Mouse (Mus musculus) lung, embryonic 16.5 days (tissue): ENCODE measurements around the gene Klf1. TPM values are rescaled to one million over a fixed set of nuclear protein-coding genes. Genes with fewer than 3 reads are reported as not detected.

Experiments
- ATAC-seq: fragments of 200-750 bp; cut with Nextera tagmentation; 2 replicates; pipeline ENCODE4 v1.8.0; 2017; ENCODE audit warnings: low read depth, mild to moderate bottlenecking, moderate library complexity
- H3K27ac ChIP-seq: fragments of 300-500 bp; sonication (generic); 2 replicates; pipeline ENCODE4 v1.5.1; 2014; ENCODE audit warnings: mild to moderate bottlenecking, control low read depth, low read length
- H3K27me3 ChIP-seq: fragments of 300-500 bp; sonication (generic); 2 replicates; pipeline ENCODE4 v1.6.1; 2014; ENCODE audit warnings: low read depth, low read length, mixed read lengths; ENCODE audit not compliant: control insufficient read depth, insufficient read depth
- H3K36me3 ChIP-seq: fragments of 300-500 bp; sonication (generic); 2 replicates; pipeline ENCODE4 v1.6.1; 2014; ENCODE audit warnings: low read length; ENCODE audit not compliant: control insufficient read depth, insufficient read depth
- H3K4me1 ChIP-seq: fragments of 300-500 bp; sonication (generic); replicated peaks from 2 replicates; pipeline ENCODE4 v1.6.1; 2014; ENCODE audit warnings: low read length, mixed read lengths; ENCODE audit not compliant: control insufficient read depth, insufficient read depth
- H3K4me2 ChIP-seq: fragments of 300-500 bp; sonication (generic); 2 replicates; pipeline ENCODE4 v1.6.1; 2014; ENCODE audit warnings: low read depth, low read length, control low read depth
- H3K4me3 ChIP-seq: fragments of 300-500 bp; sonication (generic); 2 replicates; pipeline ENCODE4 v1.5.1; 2014; ENCODE audit warnings: mild to moderate bottlenecking, low read length, control low read depth
- H3K9ac ChIP-seq: fragments of 300-500 bp; sonication (generic); 2 replicates; pipeline ENCODE4 v1.6.1; 2014; ENCODE audit warnings: low read length, control low read depth
- H3K9me3 ChIP-seq: fragments of 300-500 bp; sonication (generic); 2 replicates; pipeline ENCODE4 v1.6.1; 2016; ENCODE audit warnings: low read length; ENCODE audit not compliant: control insufficient read depth
- WGBS: fragments of 180-500 bp; shearing (Covaris S2); extraction: QIAGEN DNeasy Blood & Tissue Kit; methylation state at CpG from one replicate; pipeline ENCODE4 v1.1.7; 2014; 5-methylcytosine and 5-hydroxymethylcytosine counted together
- polyA plus RNA-seq: library from polyadenylated mRNA; unstranded; fragments of >200 nt; fragmentation: Nextera tagmentation; extraction: Ambion mirVana; gene quantifications from 2 replicates; pipeline ENCODE4 v1.2.1, GENCODE M21; 2015

The Klf1 gene
- 1.5 and 4.9 TPM in 2 replicates for polyA plus RNA-seq

DNA sequence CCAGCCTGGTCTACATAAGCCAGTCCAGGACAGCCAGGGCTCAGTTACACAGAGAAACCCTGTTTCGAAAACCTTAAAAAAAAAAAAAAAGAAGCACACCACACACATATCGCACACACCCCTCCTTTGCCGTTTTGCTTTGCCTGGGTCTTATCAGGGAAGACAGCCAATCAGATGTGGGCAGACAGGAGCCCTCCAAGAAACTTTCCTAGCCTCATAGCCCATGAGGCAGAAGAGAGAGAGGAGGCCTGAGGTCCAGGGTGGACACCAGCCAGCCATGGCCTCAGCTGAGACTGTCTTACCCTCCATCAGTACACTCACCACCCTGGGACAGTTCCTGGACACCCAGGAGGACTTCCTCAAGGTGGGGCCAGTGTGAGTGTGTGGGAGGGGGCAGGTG lies at the start of gene Klf1:
Klf1 (plus strand) TSS at position 177 of the 400 bp plus-strand sequence.
- peak within 1 kb of the TSS; percentile 65 for H3K27ac ChIP-seq
- H3K4me3 ChIP-seq: peak within 1 kb of the TSS; percentile 75
- no peak for ATAC-seq
- H3K27me3 ChIP-seq: peaks cover 4% of the 10 kb centered on the region; the same call in 1 of the 2 replicates
- no peaks in the 10 kb centered on the region for H3K9me3 ChIP-seq
- no peaks in the 10 kb centered on the region for H3K36me3 ChIP-seq
- H3K4me2 ChIP-seq: peak within 1 kb of the TSS; percentile 99
- H3K4me1 ChIP-seq: peaks cover 8% of the 10 kb centered on the region
- 66% methylated on average over 3 of the region's 3 CpGs for WGBS
- H3K9ac ChIP-seq: peak within 1 kb of the TSS; percentile 92

GRCm38 (mm10) chr8:84856434-84856833 lies 45.3 kb upstream of the Klf1 start:
- ATAC-seq: peak; percentile 20; the same call in 1 of the 2 replicates
- WGBS: 93% methylated on average over 3 of the region's 3 CpGs
- H3K9ac ChIP-seq: no peak overlapping the region
- no peaks in the 10 kb centered on the region for H3K9me3 ChIP-seq
- peaks cover 11% of the 10 kb centered on the region for H3K4me1 ChIP-seq
- H3K27ac ChIP-seq: no peak overlapping the region
- no peak overlapping the region for H3K4me3 ChIP-seq
- no peak overlapping the region for H3K4me2 ChIP-seq
- H3K27me3 ChIP-seq: no peaks in the 10 kb centered on the region
- H3K36me3 ChIP-seq: peaks cover 10% of the 10 kb centered on the region

- WGBS: under 1% methylated on average over 39 of the region's 39 CpGs
Measured at GRCm38 (mm10) chr8:84856864-84857441, 44.8 kb upstream of the Klf1 start, which contains the start of gene Farsa. Gene Farsa (plus strand): TSS chr8:84856989.

GRCm38 (mm10) chr8:84871376-84872308 lies 30.1 kb upstream of the Klf1 start, which contains the start of gene Syce2:
Gene Syce2 (plus strand): TSS chr8:84872111.
- Histone ChIP-seq H3K9ac (peak within 1 kb of the TSS; percentile 75), H3K27me3 (no peaks in the 10 kb centered on the region), H3K4me2 (peak within 1 kb of the TSS; percentile 99), H3K36me3 (peaks cover 18% of the 10 kb centered on the region), H3K4me1 (peaks cover 11% of the 10 kb centered on the region), H3K9me3 (no peaks in the 10 kb centered on the region), H3K4me3 (peak within 1 kb of the TSS; percentile 57), H3K27ac (no peak within 1 kb of the TSS)
- WGBS: 12% methylated on average over 41 of the region's 46 CpGs
- ATAC-seq: peak; percentile 83

More at GRCm38 (mm10) chr8:84856864-84857441, 44.8 kb upstream of the Klf1 start, which contains the start of gene Farsa:
- Histone ChIP-seq H3K4me3 (peak within 1 kb of the TSS; percentile 79), H3K9me3 (no peaks in the 10 kb centered on the region), H3K27ac (peak within 1 kb of the TSS; percentile 69), H3K4me2 (peak within 1 kb of the TSS; percentile 93), H3K36me3 (peaks cover 14% of the 10 kb centered on the region), H3K27me3 (no peaks in the 10 kb centered on the region), H3K9ac (peak within 1 kb of the TSS; percentile 87), H3K4me1 (peaks cover 11% of the 10 kb centered on the region)
- peak; percentile 96 for ATAC-seq

DNA sequence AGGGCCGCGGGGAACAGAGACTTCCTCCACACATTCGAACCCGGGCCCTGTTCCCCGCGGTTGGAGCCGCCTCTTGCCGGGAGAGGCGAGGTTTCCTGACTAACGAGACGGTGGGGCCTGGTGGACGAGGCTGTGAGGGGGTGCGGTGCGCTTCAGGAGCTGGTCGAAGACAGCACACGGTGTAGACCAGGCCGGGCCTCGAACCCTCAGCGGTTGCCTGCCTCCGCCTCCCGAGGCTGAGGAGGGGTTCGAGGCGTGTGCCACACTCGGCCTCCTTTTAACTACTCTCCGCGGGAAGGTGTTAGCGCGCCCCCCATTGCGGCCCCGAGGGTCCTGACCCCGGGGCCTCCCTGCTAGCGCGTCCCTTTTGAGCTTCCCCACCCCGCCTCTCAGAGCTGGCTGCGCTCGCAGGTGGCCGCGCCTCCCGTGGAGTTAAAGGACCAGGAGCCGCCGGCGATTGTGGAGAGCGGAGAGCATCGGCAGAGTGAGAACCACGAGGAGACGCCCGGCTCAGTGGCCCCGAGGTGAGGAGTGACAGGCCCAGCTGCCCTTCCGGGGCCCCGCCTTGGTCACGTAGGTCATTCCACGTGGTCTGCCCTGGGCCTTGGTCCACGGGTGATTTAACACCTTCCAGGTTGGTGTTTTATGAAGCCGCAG lies 29.3 kb upstream of the Klf1 start:
- H3K9me3 ChIP-seq: no peaks in the 10 kb centered on the region
- WGBS: 2% methylated on average over 48 of the region's 54 CpGs

DNA sequence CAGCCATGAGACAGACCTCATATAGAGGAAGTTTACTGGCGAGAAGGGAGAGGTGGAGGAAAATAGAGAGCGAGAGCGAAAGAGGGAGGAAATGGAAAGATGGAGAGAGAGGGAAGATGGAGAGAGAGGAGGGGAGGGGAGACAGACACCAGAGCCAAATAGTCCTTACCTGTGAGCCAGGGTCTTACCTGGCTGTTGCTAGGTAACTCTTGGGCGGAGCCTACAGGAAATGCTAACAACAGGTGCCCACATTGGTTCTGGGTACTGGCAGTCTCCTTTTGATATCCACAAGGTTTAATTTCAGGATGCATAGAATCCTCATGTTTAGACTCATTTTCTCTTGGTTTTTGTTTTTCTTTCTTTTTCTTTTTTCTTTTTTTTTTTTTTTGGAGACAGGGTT lies 28.7 kb upstream of the Klf1 start:
- peak overlapping the region; percentile 99 for H3K4me2 ChIP-seq
- no peak overlapping the region for H3K27ac ChIP-seq
- peaks cover 11% of the 10 kb centered on the region for H3K4me1 ChIP-seq
- H3K4me3 ChIP-seq: peak overlapping the region; percentile 57
- peak overlapping the region; percentile 75; the same call in 1 of the 2 replicates for H3K9ac ChIP-seq
- H3K9me3 ChIP-seq: no peaks in the 10 kb centered on the region
- WGBS: 59% methylated on average over 4 of the region's 4 CpGs
- ATAC-seq: no peak
- H3K27me3 ChIP-seq: no peaks in the 10 kb centered on the region
- peaks cover 7% of the 10 kb centered on the region; the same call in 1 of the 2 replicates for H3K36me3 ChIP-seq

More for the DNA sequence above, 29.3 kb upstream of the Klf1 start:
- Histone ChIP-seq H3K4me3 (peak overlapping the region; percentile 57), H3K36me3 (peaks cover 12% of the 10 kb centered on the region), H3K4me1 (peaks cover 11% of the 10 kb centered on the region), H3K9ac (peak overlapping the region; percentile 75), H3K27ac (no peak overlapping the region), H3K27me3 (no peaks in the 10 kb centered on the region), H3K4me2 (peak overlapping the region; percentile 99)
- ATAC-seq: peak; percentile 65

DNA sequence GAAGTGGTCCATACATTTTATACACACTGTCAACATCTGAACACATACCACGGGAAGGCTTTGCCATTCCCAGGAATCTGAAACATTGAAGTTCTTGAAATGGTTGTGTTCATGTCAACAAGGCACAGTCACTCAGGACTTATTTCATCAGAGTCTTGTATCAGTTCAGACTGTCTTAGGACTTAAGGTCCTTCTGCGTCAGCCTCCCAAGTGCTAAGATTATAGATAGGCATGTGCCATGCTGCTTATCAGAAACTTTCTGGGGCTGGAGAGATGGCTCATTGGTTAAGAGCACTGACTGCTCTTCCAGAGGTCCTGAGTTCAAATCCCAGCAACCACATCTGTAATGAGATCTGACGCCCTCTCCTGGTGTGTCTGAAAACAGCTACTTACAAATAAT lies 27.4 kb upstream of the Klf1 start:
- ATAC-seq: no peak
- 79% methylated on average over 3 of the region's 3 CpGs for WGBS

GRCm38 (mm10) chr8:84877297-84878035 lies 24.3 kb upstream of the Klf1 start:
- no peak for ATAC-seq
- H3K4me2 ChIP-seq: no peak overlapping the region
- H3K4me1 ChIP-seq: peaks cover 6% of the 10 kb centered on the region
- 67% methylated on average over 3 of the region's 3 CpGs for WGBS
- no peak overlapping the region for H3K4me3 ChIP-seq
- no peak overlapping the region for H3K27ac ChIP-seq
- H3K36me3 ChIP-seq: no peaks in the 10 kb centered on the region
- no peak overlapping the region for H3K9ac ChIP-seq
- no peaks in the 10 kb centered on the region for H3K9me3 ChIP-seq
- no peaks in the 10 kb centered on the region for H3K27me3 ChIP-seq

More for the DNA sequence above, 27.4 kb upstream of the Klf1 start:
- no peak overlapping the region for H3K4me3 ChIP-seq
- H3K27ac ChIP-seq: no peak overlapping the region
- peaks cover 11% of the 10 kb centered on the region for H3K4me1 ChIP-seq
- no peaks in the 10 kb centered on the region for H3K36me3 ChIP-seq
- no peak overlapping the region for H3K4me2 ChIP-seq
- no peak overlapping the region for H3K9ac ChIP-seq
- no peaks in the 10 kb centered on the region for H3K9me3 ChIP-seq
- H3K27me3 ChIP-seq: no peaks in the 10 kb centered on the region
